Mouse (Mus musculus) left cerebral cortex, adult 2 months (tissue): ENCODE measurements at regions not wholly inside any gene's neighbourhood (a gene's known extent, or its start where the extent isn't known, plus 50 kb on each side); places are given as distances from the start of the nearest gene placed in this dataset.
A peak's percentile ranks its signal among the peaks of the same experiment; 100 is the strongest.

Source experiments
- DNase-seq, 2 experiments: peaks; one replicate each; pipeline ENCODE4 v3.0.0; 2021 to 2022; ENCODE audit warnings: low spot score in 2 of 2, mixed read lengths in 1 of 2; ENCODE audit errors: extremely low spot score in 1 of 2
- H3K27ac ChIP-seq: fragments of 200-600 bp; 2 replicates; pipeline ENCODE4 v1.8.1; 2022
- H3K4me3 ChIP-seq: fragments of 200-600 bp; 2 replicates; pipeline ENCODE4 v1.8.1; 2022
- CTCF ChIP-seq: fragments of 200-600 bp; IDR thresholded peaks from 2 replicates; pipeline ENCODE4 v1.8.1; 2022; ENCODE audit warnings: antibody characterized with exemption, mild to moderate bottlenecking, moderate library complexity
- intact Hi-C: fragments of 180-260 bp; cut with DNase I; formaldehyde crosslinking; loops from one replicate; pipeline ENCODE4 v1.15.1; 2025

DNA sequence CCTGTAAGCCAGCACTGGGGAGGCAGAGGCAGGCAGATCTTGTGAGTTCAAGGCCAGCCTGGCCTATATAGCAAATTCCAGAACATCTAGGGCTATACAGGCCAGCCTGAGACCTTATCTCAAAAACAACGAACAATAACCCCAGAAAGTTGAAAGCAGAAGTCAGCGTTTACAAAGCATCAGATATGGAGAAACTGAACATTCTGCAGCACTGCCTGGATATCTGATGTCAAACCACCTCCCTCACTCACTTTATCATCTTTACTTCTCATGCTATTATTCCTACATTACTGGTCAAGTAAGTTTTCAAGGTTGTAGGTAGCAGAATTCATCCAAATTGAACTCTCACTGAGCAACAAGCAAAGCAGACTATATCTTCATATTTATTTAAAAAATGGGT, 135.0 kb downstream of the Zfp706 start:
- intact Hi-C loops: no loop called here

DNA sequence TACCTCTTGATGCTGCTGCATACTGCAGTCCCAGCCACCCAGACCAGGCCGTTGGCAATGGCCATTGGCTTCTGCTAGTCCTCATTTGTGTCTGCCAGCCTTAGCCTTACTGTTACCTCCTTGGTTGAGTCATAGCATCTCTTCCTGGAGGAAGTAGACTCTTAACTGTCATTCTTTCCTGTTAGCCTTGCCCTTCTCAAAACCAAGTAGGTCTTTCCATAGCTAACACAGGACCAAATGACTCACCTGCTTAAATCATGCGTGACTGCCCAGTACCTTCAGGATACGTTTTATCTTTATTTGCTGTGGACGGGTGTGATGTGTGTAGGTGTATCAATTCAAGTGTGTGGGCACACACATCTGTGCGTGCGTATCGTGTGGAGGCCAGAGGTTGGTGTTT, 136.9 kb downstream of the Zfp706 start:
- DNase-seq: no peak
- intact Hi-C loops: no loop called here
- no peak for TF ChIP-seq CTCF
- Histone ChIP-seq H3K27ac (no peak overlapping the region), H3K4me3 (no peak overlapping the region)

More for the DNA sequence above, 135.0 kb downstream of the Zfp706 start:
- H3K4me3 ChIP-seq: no peak overlapping the region
- no peak for TF ChIP-seq CTCF
- no peak for DNase-seq
- H3K27ac ChIP-seq: no peak overlapping the region

GRCm38 (mm10) chr15:36870094-36870493, 137.5 kb downstream of the Zfp706 start:
- Histone ChIP-seq H3K27ac (no peak overlapping the region), H3K4me3 (no peak overlapping the region)
- DNase-seq: no peak
- no peak for TF ChIP-seq CTCF
- intact Hi-C loops: no loop called here

DNA sequence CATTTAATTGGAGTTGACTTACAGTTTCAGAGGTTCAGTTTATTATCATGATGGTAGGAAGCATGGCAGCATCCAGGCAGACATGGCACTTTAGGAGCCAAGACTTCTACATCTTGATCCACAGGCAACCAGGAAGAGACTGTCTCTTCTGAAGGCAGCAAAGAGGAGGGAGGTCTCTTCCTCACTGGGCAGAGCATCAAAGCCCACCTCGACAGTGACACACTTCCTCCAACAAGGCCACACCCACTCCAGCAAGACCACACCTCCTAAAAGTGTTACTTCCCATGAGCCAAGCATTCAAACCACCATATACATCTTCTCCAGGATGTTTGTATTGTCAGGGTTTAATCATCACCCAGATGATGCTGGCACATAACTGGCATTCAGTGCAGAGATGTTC, 141.5 kb downstream of the Zfp706 start:
- TF ChIP-seq CTCF: no peak

DNA sequence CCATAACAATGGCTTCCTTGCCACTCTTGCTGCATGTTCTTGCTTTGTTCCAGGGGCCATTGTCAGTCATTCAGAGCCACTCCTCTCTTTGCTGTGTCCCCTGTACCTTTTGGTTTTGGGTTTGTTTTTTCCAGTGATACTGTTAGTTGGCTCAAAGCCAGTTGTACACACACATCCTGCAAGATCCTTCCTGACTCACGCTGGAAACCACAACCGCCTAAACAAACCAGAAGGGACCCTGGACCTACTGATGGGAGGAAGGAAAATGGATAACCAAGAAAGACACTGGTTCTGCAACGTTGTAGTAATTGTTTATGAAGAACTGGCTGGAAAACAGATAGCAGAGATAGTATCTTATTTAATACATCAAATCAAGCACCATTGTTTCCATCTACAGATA, 142.2 kb downstream of the Zfp706 start:
- DNase-seq: no peak
- no peak overlapping the region for H3K27ac ChIP-seq
- no peak for TF ChIP-seq CTCF
- intact Hi-C loops: no loop called here
- H3K4me3 ChIP-seq: no peak overlapping the region

More for the DNA sequence above, 141.5 kb downstream of the Zfp706 start:
- H3K4me3 ChIP-seq: no peak overlapping the region
- intact Hi-C loops: no loop called here
- H3K27ac ChIP-seq: no peak overlapping the region
- no peak for DNase-seq

- H3K27ac ChIP-seq: no peak overlapping the region
- no peak overlapping the region for H3K4me3 ChIP-seq
- TF ChIP-seq CTCF: no peak
- DNase-seq: no peak
- intact Hi-C loops: no loop called here
Measured at GRCm38 (mm10) chr15:36864046-36864445, 143.5 kb downstream of the Zfp706 start.

GRCm38 (mm10) chr15:36858711-36859110, 148.9 kb downstream of the Zfp706 start:
- Histone ChIP-seq H3K4me3 (no peak overlapping the region), H3K27ac (no peak overlapping the region)
- no peak for TF ChIP-seq CTCF
- no peak for DNase-seq
- intact Hi-C loops: no loop called here

GRCm38 (mm10) chr15:36857622-36858021, 150.0 kb downstream of the Zfp706 start:
- H3K27ac ChIP-seq: no peak overlapping the region
- no peak; the same call in 1 of the 2 replicates for TF ChIP-seq CTCF
- H3K4me3 ChIP-seq: no peak overlapping the region
- no peak for DNase-seq
- intact Hi-C loops: no loop called here

DNA sequence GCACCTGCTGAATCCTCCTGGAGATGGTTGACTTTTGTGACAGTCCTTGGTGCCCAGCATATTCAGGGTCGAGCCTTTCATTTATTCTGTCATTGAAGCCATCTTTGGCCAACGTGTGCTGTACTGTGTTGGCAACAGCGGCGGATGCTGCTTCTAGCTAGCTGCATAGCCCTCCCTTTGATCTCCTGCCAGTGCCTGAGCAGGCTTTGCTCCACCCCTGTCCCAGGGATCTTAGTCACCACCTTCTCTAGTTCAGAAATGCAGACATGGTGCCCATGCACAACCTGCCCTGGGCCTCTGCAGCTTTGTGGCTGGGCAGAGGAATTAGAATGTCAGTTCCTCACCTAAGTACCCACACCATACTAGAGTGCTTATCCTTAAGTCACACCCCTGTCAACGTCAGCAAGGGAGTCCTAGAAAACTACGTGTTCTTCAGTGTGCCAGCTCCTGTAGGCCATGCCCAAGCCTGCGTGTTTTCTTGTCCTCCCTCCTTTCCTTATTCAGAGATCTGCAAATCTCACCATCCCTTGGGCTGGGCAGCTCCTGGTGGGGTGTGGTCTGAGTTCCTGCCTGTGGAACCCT, 151.9 kb downstream of the Zfp706 start:
- no peak for TF ChIP-seq CTCF
- intact Hi-C loops: no loop called here
- Histone ChIP-seq H3K27ac (peak overlapping the region; percentile 63), H3K4me3 (no peak overlapping the region)
- no peak for DNase-seq

DNA sequence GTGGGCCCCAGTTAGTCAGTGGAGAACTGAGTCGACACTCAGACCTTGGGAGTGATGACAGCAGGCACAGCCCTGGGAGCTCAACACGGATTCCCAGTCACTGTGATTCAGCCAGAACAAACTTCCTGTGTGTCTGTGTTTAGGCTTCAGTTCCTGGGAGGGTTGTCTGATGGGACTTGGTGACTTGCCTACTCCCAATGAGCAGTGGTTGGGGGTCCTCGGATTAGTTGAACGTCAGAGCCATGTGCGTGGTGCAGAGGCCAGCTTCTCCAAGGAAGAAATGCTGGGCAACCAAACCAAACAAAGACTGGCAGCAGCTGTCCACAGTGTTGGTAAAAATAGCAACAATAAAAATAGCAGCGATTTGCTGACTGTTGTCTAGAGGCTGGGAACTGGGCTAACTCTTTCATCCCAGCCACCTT, 152.7 kb downstream of the Zfp706 start:
- intact Hi-C loops: no loop called here
- no peak for TF ChIP-seq CTCF
- H3K4me3 ChIP-seq: no peak overlapping the region
- DNase-seq: no peak
- peak overlapping the region; percentile 63 for H3K27ac ChIP-seq

DNA sequence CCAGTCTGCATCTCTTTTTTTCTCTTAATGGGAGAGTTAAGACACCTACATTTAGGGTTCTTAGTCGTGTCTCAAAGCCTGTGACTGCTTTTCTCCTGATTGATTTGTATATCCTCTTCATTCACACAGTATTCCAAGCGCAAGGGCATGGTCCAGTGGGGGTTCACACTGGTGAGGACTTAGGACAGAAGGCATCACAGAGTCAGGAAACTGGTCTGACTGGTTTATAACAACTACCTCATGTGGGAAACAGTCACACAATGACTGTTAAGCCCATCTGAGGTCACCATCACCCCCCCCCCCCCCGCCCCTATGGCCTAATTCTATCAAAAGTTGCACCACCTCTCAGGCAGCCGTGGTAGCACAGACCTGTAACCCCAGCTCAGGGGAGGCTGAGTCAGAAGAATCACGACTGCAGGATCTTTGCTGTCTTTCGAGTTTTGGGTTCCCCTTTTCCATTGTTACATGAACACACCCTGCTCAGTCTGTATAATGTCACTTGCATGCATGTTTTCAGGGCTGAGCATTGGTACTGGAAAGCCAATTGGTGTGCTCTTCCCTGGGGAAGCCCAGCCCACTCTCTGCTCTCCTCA, 155.2 kb downstream of the Zfp706 start:
- Histone ChIP-seq H3K27ac (no peak overlapping the region), H3K4me3 (no peak overlapping the region)
- intact Hi-C loops: no loop called here
- no peak for TF ChIP-seq CTCF
- no peak for DNase-seq

- intact Hi-C loops: no loop called here
- no peak overlapping the region for H3K4me3 ChIP-seq
- no peak for TF ChIP-seq CTCF
- H3K27ac ChIP-seq: no peak overlapping the region
- no peak for DNase-seq
Measured at GRCm38 (mm10) chr15:36848238-36848637, 159.3 kb downstream of the Zfp706 start.

DNA sequence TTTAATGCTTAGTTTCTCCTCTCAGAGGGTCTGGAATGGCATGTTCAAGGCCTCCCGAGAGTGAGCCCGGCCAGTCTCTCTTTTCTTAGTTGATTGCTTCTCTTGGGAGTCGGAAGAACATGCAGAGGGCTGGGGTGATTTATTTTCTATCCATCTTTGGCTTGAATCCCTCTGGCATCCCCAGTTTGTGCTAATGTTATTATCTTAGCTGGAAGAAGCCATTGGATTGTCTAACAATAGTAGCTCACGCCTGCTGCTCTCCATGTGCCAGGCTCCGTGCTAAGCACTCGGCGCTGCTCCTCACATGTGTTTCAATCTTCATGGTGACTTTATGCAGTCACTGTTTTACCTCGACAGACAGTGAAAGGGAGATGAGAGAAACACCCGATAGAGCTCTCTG, 160.8 kb downstream of the Zfp706 start:
- no peak overlapping the region for H3K27ac ChIP-seq
- intact Hi-C loops: no loop called here
- no peak for DNase-seq
- TF ChIP-seq CTCF: no peak
- no peak overlapping the region for H3K4me3 ChIP-seq
